Mouse (Mus musculus): Measurements from ENCODE around the gene Cntnap4.
"Not testable (repeated sequence)": the region's sequence is repeated elsewhere in the genome, so short reads cannot be mapped to it uniquely, and the experiment has no call there.

Cntnap4 gene

DNA sequence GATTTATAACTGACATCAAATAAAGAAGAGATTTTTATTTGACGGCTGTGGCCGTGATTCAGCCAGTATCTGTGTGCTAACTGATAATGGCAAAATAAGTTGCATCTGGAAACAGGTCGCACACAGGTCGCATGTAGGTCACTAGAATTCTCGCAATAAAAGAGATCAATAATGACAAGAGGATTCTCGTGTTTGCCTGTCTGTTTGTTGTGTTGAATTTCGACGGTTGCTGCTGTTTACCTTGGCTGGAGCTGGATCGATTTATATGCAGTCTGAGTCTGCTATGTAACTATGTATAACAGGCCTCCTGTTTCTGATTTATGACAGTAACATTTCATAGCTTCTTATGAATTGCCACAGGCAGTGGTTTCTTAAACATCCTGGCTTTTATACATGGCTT lies 155.1 kb downstream of the Cntnap4 start:
- no peak for DNase-seq (ENCODE audit: extremely low read depth, low read depth)

DNA sequence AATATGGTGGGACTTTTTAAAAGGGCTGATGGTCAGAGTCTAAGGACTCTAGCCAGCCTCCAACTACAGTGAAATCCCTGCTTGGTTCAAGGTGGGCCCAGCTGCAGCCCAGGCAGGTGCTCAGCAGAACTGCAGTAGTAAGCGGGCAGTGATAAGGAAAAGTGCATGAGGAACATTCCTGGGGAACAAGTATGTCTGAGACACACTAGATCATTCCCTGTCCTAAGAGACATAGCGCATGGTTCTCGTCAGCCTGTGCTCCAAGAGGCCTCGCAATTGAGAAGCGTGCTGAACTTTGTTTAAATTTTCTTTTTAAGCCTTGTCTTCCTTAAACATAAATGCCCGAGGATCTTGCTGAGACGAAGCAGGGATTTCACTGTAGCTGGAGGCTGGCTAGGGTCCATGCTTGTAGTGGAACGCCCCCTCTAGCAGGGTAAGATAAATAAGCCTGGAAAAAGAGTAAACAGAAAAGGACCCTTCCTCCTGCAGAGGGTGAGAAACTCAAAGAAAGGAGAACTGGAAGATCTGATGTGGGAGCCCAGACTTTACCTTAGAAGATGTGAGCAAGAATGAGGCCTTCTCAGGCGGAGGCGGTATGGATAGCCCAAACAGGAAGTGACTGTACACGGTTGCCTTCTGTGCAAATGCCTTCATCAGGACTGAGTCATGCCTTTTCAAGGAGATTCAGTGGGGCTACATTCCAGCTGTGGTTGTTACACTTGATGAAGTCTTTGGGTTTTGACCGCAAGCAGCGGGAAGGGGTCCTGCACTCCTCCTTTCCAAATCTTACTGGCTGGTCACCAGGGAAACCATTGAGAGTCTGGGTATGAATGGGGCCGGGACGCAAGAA lies 161.0 kb downstream of the Cntnap4 start:
- DNase-seq (ENCODE audit: extremely low read depth, low read depth): no peak

GRCm38 (mm10) chr8:112735575-112735974 lies 165.7 kb downstream of the Cntnap4 start:
- DNase-seq (ENCODE audit: extremely low read depth, low read depth): no peak

GRCm38 (mm10) chr8:112743331-112743730 lies 173.5 kb downstream of the Cntnap4 start:
- no peak for DNase-seq (ENCODE audit: extremely low read depth, low read depth)

- DNase-seq (ENCODE audit: extremely low read depth, low read depth): no peak
These were observed 177.5 kb downstream of the Cntnap4 start for GRCm38 (mm10) chr8:112747296-112747695.

GRCm38 (mm10) chr8:112755171-112755570 lies 185.3 kb downstream of the Cntnap4 start:
- no peak for DNase-seq (ENCODE audit: extremely low read depth, low read depth)

- DNase-seq (ENCODE audit: extremely low read depth, low read depth): no peak
These were observed 233.2 kb downstream of the Cntnap4 start for GRCm38 (mm10) chr8:112803058-112803457.

GRCm38 (mm10) chr8:112809382-112809781 lies 239.5 kb downstream of the Cntnap4 start:
- DNase-seq (ENCODE audit: extremely low read depth, low read depth): no peak

DNA sequence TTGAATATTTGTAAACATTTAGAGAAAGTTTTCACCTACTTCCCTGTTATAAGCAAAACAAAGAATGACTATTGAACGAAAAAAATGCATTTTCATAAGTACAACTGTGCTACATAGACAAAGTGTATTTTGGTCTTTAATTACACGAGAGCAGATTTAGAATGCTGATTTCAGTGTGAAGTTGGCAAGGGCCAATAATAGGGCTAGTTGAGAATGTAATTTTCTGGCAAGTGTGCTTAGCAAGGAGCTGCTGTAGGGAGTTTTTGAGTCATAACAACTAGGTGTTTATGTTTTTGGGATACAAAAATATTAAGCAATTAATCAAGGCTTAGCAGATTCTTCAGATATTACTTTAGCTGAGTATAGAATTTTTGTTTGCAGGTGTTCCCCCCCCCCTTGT lies 271.2 kb downstream of the Cntnap4 start:
- no peak for DNase-seq (ENCODE audit: extremely low read depth, low read depth)

- DNase-seq (ENCODE audit: extremely low read depth, low read depth): not testable (repeated sequence)
These were observed 279.7 kb downstream of the Cntnap4 start for GRCm38 (mm10) chr8:112849541-112849940.

DNA sequence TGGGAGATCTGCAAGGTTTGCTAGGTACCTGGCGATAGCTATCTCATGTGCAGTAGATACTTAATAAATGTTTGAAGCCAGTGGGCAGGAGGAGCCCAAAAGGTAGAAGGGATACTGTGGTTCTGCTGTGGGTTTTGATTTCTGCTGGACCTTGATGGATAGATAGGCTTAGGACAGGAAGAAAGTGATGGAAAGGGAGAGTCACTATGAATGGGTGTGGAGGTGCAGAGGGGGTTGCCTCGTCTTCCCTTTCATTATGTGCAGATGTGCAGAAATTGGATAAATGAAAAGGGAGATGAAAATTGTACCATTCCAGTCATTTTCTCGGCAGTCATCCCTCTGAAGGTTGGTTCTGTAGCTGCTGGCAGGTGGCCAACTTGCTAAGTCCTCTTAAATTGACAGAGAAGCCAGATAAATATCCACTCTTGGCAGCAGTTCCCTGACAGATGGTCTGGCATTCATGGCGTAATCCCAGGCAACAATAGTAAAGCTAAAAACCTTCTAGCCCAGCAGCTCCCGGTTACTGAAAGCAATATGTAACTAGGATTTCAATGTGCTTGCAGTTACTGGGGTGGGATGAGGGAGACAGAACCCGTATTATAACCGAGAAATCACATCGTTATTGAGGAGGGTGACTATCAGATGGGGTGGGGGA lies 336.7 kb downstream of the Cntnap4 start:
- no peak for DNase-seq (ENCODE audit: extremely low read depth, low read depth)

DNA sequence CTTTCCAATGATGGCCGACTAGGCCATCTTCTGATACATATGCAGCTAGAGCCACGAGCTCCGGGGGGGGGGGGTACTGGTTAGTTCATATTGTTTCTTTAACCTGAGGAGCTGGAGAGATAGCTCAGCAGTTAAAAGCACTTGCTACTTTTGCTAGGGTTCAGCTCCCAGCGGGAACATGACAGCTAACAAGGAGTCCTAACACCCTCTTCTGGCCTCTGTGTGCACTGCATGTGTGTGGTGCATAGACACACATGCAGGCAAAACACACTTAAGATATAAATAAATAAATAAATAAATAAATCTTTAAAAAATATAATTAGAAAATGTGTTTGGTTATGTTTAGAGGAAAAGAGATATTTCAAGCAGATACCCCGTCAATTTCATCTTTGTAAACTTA lies 339.7 kb downstream of the Cntnap4 start:
- no peak for DNase-seq (ENCODE audit: extremely low read depth, low read depth)

DNA sequence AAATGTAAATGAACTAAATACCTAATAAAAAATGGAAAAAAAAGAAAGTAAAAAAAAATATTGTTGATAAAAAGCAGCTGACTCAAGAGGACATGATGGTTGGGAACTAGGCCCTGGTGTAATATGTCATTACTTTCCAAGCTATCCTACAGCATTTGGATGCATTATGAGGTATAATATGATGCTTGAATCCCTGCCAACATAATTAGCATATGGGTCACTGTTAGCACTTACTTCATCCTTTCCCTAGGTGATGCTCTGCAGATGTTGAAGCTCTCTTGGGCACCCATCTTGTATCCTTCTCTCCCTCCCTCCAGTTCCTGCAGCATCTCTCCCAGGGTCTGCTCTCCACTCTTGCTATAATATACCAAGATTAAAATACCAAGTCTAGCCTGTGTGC lies 341.6 kb downstream of the Cntnap4 start:
- no peak for DNase-seq (ENCODE audit: extremely low read depth, low read depth)

GRCm38 (mm10) chr8:112922151-112922550 lies 352.3 kb downstream of the Cntnap4 start:
- no peak for DNase-seq (ENCODE audit: extremely low read depth, low read depth)

DNA sequence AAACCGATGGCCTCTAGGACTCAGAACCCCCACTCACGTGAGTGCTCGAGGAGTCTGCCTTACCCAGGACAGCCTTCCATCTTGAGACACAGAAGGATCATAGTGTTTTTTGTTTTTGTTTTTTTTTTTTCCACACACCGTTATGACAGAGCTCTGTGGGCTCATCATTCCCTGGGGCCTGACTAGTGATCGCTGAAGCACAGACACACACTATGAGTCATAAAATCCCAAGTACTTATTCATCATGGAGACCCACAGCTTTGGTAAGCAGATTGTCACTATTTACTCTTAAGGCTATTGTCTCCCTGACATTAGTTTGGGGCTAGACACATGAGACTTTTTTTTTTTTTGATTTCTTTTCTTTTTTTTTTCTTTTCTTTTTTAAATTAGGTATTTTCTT lies 352.9 kb downstream of the Cntnap4 start:
- no peak for DNase-seq (ENCODE audit: extremely low read depth, low read depth)
